Mouse (Mus musculus): ENCODE measurements around the gene Slc12a5.
A peak's percentile ranks its signal among the peaks of the same experiment; 100 is the strongest.

Slc12a5 gene

GRCm38 (mm10) chr2:164960716-164961441, at the start of gene Slc12a5:
Slc12a5 (plus strand) TSS chr2:164960802.
- DNase-seq (ENCODE audit: low spot score), result no peak

GRCm38 (mm10) chr2:164911086-164912048, 49.2 kb upstream of the Slc12a5 start, which contains the start of gene Zfp335:
Zfp335 (minus strand) TSS chr2:164911757.
- DNase-seq (ENCODE audit: low spot score), result peak; percentile 87

GRCm38 (mm10) chr2:164912151-164912550, 48.5 kb upstream of the Slc12a5 start:
- no peak for DNase-seq (ENCODE audit: low spot score)

GRCm38 (mm10) chr2:164912749-164913427, 47.7 kb upstream of the Slc12a5 start:
- no peak for DNase-seq (ENCODE audit: low spot score)

GRCm38 (mm10) chr2:164913428-164913786, 47.2 kb upstream of the Slc12a5 start:
- DNase-seq (ENCODE audit: low spot score), result peak; percentile 26

GRCm38 (mm10) chr2:164916820-164917219, 43.8 kb upstream of the Slc12a5 start:
- no peak for DNase-seq (ENCODE audit: low spot score)

GRCm38 (mm10) chr2:164917371-164917770, 43.2 kb upstream of the Slc12a5 start:
- DNase-seq (ENCODE audit: low spot score), result no peak

- no peak for DNase-seq (ENCODE audit: low spot score)
Observed at GRCm38 (mm10) chr2:164918325-164918724, 42.3 kb upstream of the Slc12a5 start.

GRCm38 (mm10) chr2:164921984-164922383, 38.6 kb upstream of the Slc12a5 start:
- no peak for DNase-seq (ENCODE audit: low spot score)

GRCm38 (mm10) chr2:164923291-164923690, 37.3 kb upstream of the Slc12a5 start:
- DNase-seq (ENCODE audit: low spot score), result no peak

GRCm38 (mm10) chr2:164924100-164924857, 36.3 kb upstream of the Slc12a5 start:
- DNase-seq (ENCODE audit: low spot score), result no peak

- no peak for DNase-seq (ENCODE audit: low spot score)
Observed at GRCm38 (mm10) chr2:164930706-164931581, 29.7 kb upstream of the Slc12a5 start.

- DNase-seq (ENCODE audit: low spot score), result no peak
Observed at GRCm38 (mm10) chr2:164933534-164933933, 27.1 kb upstream of the Slc12a5 start.

GRCm38 (mm10) chr2:164935991-164936390, 24.6 kb upstream of the Slc12a5 start:
- DNase-seq (ENCODE audit: low spot score), result no peak

- DNase-seq (ENCODE audit: low spot score), result no peak
Observed at GRCm38 (mm10) chr2:164938146-164939091, 22.2 kb upstream of the Slc12a5 start.

- DNase-seq (ENCODE audit: low spot score), result no peak
Observed at GRCm38 (mm10) chr2:164939106-164939505, 21.5 kb upstream of the Slc12a5 start.

- DNase-seq (ENCODE audit: low spot score), result no peak
Observed at GRCm38 (mm10) chr2:164940140-164940830, 20.3 kb upstream of the Slc12a5 start, which contains the start of gene Mmp9. Mmp9 (plus strand) TSS chr2:164940780.

- DNase-seq (ENCODE audit: low spot score), result no peak
Observed at GRCm38 (mm10) chr2:164942692-164943290, 17.8 kb upstream of the Slc12a5 start.
